Mouse (Mus musculus): ENCODE measurements around the gene Cntn4. TPM values are rescaled to one million over a fixed set of nuclear protein-coding genes. Genes with fewer than 3 reads are reported as not detected.

Cntn4 gene
- polyA plus RNA-seq, 1 experiment: not detected

DNA sequence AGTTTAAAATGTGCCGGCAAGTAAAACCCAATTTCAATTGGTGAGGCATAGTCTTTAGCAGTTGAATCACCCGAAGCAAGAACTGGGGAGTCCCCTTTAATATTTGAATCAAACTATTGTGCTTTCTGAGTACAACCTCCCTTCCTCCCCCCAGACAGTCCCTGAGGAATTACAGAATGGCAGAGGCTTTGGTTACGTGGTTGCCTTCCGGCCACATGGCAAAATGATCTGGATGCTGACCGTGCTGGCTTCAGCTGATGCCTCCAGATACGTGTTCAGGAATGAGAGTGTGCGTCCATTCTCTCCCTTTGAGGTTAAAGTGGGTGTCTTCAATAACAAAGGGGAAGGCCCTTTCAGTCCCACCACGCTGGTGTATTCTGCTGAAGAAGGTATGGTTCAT, 998.1 kb downstream of the Cntn4 start:
- no peak overlapping the region for H3K27ac ChIP-seq (replicated peaks; ENCODE audit: low read depth, low read length)
- H3K4me3 ChIP-seq (ENCODE audit: insufficient read depth, low read depth, low read length): no peak overlapping the region
- no peaks in the 10 kb centered on the region for H3K4me1 ChIP-seq (ENCODE audit: control insufficient read depth, insufficient read depth, insufficient read length, low read length)

DNA sequence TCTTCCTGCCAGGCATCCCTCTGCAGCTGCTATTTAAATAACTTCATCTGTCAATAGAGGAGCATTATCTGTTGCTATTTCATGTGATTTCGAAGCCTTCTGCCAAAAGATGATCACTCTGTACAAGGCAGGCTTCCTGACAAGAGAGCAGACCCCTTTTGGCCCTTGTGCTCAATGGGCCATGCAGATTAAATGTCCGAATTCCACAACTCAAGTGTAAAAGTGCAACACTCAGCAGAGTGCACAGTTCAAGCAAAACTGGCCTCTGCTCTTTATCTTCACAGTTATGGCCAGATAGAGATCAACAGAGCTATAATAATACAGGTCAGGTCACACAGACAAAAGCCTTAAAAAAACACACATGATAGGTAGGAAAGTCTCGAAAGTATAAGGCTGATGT, 1024.5 kb downstream of the Cntn4 start:
- Histone ChIP-seq H3K4me3 (ENCODE audit: insufficient read depth, low read depth, low read length) (no peak overlapping the region), H3K27ac (replicated peaks; ENCODE audit: low read depth, low read length) (no peak overlapping the region), H3K4me1 (ENCODE audit: control insufficient read depth, insufficient read depth, insufficient read length, low read length) (no peaks in the 10 kb centered on the region)

DNA sequence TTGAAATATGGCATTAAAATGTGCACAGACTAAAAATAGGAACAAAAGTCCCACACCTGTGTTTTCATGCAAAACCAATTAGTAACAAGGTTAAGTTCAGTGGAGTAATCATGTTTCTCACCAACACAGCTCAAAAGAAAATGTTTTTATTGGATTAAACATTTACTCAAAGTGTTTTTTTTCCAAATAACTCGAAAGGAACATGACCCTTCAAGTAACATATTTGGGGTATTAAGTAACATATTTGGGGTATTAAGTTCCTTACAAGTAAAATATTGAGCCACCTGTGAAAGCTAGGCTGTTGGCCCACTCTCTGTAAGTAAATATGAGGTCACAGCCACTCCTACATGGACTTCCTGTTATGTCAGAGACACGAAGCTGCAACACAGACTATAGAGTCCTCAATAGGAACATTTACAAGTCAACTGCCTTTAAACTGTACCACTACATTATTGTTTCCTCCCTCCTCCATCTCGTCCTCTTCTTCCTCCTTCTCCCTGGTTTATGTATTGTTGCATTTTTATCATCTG, 1028.1 kb downstream of the Cntn4 start:
- no peak overlapping the region for H3K4me3 ChIP-seq (ENCODE audit: insufficient read depth, low read depth, low read length)
- no peaks in the 10 kb centered on the region for H3K4me1 ChIP-seq (ENCODE audit: control insufficient read depth, insufficient read depth, insufficient read length, low read length)
- no peak overlapping the region for H3K27ac ChIP-seq (replicated peaks; ENCODE audit: low read depth, low read length)

DNA sequence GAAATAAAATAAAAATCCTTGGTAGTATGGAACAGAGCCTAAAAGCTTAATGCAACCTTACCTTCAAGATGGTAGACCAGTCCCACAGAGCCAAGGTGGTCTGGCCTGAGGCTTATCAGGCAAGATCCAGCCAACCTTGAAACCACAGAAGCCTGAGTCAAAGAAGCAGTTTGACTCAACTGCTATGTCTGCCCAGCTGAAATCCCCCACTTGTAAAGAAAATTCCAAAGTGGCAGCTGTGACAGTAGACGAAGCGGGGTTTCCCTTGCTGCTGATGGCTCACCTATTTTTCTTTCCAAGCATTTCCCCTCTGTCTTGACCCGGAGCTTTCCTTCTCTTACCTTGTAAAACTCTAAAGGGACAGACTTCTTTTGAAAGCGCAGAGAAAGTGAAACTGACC, 1048.2 kb downstream of the Cntn4 start:
- no peak overlapping the region for H3K27ac ChIP-seq (replicated peaks; ENCODE audit: low read depth, low read length)
- H3K4me1 ChIP-seq (ENCODE audit: control insufficient read depth, insufficient read depth, insufficient read length, low read length): no peaks in the 10 kb centered on the region
- H3K4me3 ChIP-seq (ENCODE audit: insufficient read depth, low read depth, low read length): no peak overlapping the region

DNA sequence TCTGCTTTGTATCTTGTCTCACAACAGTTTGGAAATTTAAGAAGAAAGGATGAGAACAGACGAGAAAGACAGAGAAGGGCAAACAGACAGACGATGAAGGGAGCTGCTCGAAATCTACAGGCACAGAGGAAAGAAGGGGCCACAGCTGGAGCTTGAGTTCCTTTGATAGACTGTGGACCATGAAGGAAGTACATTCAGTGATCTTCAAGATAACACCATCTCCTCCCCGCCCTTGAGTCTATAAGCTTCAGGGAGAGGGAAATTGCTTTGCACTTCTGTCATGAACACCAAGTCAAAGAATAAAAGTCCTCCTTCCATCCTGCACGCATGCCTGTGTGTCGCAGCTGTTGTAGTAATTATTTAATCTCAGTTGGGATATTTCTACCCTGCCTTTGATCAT, 1048.6 kb downstream of the Cntn4 start:
- no peak overlapping the region for H3K27ac ChIP-seq (replicated peaks; ENCODE audit: low read depth, low read length)
- no peaks in the 10 kb centered on the region for H3K4me1 ChIP-seq (ENCODE audit: control insufficient read depth, insufficient read depth, insufficient read length, low read length)
- no peak overlapping the region for H3K4me3 ChIP-seq (ENCODE audit: insufficient read depth, low read depth, low read length)

DNA sequence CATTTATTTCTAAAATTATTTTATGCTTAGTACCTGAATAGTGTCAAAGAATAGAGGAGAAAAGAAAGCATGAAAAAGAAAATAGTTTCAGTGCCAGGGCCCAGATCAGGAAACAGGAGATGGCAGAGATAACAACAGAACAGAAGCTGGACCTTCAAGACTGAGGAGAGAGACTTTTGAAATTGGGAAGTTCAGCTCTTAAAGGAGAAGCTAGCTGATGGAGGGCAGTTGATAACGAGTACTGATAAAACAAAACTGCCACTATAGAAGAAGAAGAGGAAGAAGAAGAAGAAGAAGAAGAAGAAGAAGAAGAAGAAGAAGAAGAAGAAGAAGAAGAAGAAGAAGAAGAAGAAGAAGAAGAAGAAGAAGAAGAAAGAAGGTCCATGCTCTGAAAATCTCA, 1050.2 kb downstream of the Cntn4 start:
- no peak overlapping the region for H3K27ac ChIP-seq (replicated peaks; ENCODE audit: low read depth, low read length)
- H3K4me1 ChIP-seq (ENCODE audit: control insufficient read depth, insufficient read depth, insufficient read length, low read length): no peaks in the 10 kb centered on the region
- no peak overlapping the region for H3K4me3 ChIP-seq (ENCODE audit: insufficient read depth, low read depth, low read length)

DNA sequence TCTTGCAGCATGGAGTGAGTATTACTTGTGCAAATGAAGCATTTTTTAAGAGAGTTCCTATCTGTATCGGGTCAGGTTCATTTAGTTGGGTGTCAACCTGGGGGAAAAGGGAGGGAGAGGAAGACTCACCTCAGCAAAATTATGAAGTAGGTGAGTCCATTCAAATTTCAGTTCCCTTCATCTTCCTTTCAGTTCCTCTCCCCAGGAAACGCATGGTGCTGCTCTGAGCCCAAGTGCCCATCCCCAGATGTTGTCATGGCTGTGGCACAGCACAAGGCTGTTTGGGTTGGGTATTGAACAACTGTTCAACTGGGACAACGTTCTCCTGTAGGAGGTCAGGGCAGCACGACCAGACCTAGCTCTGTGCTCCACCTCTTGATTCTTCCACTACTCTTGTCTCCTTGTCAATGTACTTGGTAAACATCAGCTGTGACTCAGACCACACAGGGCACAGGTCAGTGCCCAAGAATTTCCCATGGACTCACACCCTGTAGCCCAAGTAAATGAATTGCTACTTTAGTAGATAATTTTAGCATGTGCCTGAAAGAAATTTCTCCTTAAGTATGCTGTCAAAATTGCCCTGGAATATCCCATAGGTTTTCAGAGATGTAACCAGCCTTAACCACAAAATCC, 1052.3 kb downstream of the Cntn4 start:
- Histone ChIP-seq H3K27ac (replicated peaks; ENCODE audit: low read depth, low read length) (no peak overlapping the region), H3K4me3 (ENCODE audit: insufficient read depth, low read depth, low read length) (no peak overlapping the region), H3K4me1 (ENCODE audit: control insufficient read depth, insufficient read depth, insufficient read length, low read length) (no peaks in the 10 kb centered on the region)

DNA sequence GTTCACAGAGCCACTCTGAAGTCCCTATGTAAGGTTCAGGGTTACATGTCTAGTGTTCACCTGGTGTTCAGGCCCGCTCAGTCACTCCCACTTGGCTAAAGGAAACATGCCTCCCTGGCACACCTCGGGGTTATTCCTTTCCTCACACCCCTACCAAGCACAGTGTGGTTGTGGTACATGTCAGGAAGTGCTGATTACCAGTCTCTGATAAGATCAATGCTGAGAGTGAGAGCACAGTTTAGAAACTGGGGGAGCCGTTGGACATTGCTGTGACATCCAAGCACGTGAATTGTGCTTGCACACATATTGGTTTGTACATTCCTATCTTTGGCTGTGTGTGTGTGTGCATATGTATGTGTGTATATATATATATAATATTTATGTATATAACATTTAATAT, 1055.1 kb downstream of the Cntn4 start:
- Histone ChIP-seq H3K4me1 (ENCODE audit: control insufficient read depth, insufficient read depth, insufficient read length, low read length) (no peaks in the 10 kb centered on the region), H3K4me3 (ENCODE audit: insufficient read depth, low read depth, low read length) (no peak overlapping the region), H3K27ac (replicated peaks; ENCODE audit: low read depth, low read length) (no peak overlapping the region)

DNA sequence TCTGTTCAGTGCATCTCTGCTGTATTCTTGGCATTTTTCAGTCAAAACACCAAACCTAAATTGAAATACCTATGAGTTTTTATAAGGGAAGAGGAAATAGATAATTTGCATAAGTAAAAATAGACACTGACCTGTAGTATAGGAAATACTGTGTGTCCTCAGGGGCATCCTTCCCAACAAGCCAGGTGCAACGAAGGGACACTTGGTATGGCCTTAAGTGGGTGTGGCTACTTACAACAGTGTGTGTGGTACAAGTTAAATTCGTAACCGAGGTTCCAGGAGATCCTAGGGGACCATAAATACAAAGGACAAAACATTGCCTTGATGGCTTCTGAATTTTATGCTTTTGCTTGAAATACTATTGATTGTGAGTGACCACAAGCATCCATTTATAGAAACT, 1060.8 kb downstream of the Cntn4 start:
- H3K4me1 ChIP-seq (ENCODE audit: control insufficient read depth, insufficient read depth, insufficient read length, low read length): no peaks in the 10 kb centered on the region
- H3K27ac ChIP-seq (replicated peaks; ENCODE audit: low read depth, low read length): no peak overlapping the region
- H3K4me3 ChIP-seq (ENCODE audit: insufficient read depth, low read depth, low read length): no peak overlapping the region

DNA sequence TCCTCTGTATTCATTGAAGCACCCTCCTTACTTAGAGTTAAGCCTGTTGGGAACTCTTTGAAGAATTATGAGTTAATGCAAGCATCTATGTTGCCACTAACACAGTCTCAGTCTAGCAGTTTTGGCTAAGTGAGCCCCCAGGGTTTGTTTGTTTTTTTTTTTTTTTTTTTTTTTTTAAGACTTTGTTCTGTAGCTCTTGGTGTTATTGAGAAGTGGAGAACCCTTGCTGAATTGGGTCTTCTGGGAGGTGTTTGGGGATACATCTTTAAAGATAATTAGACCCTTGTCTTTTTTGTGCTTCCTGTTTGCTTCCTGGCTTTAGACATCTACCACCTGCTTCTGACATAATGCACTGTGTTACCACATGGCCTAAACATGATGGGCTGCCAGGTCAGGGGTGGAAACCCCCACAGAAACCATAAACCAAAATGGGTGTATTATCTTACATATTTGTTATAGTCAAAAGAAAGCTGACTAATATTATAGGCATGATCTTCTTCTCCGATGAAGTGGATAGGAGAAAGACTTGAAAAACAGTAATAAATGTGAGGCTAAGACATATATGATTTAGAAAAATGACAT, 1062.9 kb downstream of the Cntn4 start:
- Histone ChIP-seq H3K4me3 (ENCODE audit: insufficient read depth, low read depth, low read length) (no peak overlapping the region), H3K4me1 (ENCODE audit: control insufficient read depth, insufficient read depth, insufficient read length, low read length) (no peaks in the 10 kb centered on the region), H3K27ac (replicated peaks; ENCODE audit: low read depth, low read length) (no peak overlapping the region)

DNA sequence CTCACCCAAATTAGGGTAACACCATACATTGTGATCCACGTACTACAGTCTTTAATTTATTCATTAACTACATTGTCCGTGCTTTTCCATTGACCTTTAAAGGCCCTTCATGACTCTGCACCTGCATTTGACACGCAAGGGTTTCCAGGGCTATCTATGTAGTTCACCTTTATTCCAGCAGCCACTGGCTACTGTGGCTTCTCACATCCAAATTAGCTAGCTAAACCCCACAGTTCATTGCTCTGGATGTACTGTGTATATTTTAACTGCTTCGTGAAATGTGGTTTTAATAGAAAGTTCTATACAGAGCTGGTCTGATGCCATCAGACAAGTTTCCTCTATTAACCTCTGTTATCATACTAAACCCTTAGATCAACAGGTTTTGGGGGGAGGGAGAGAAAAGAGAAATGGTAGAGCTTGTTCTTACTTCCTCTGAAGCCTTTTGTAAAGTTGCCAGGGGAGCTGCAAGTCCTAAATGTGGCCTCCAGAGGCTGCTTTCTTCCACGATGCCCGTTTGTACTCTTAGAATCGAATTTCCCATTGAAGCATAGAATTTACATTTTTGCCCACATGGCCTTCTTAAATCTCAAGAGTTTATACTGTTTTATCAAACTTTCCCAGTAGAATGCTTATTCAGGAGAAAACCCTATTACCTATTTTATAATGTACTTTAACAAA, 1066.2 kb downstream of the Cntn4 start:
- Histone ChIP-seq H3K4me3 (ENCODE audit: insufficient read depth, low read depth, low read length) (no peak overlapping the region), H3K27ac (replicated peaks; ENCODE audit: low read depth, low read length) (no peak overlapping the region), H3K4me1 (ENCODE audit: control insufficient read depth, insufficient read depth, insufficient read length, low read length) (no peaks in the 10 kb centered on the region)

DNA sequence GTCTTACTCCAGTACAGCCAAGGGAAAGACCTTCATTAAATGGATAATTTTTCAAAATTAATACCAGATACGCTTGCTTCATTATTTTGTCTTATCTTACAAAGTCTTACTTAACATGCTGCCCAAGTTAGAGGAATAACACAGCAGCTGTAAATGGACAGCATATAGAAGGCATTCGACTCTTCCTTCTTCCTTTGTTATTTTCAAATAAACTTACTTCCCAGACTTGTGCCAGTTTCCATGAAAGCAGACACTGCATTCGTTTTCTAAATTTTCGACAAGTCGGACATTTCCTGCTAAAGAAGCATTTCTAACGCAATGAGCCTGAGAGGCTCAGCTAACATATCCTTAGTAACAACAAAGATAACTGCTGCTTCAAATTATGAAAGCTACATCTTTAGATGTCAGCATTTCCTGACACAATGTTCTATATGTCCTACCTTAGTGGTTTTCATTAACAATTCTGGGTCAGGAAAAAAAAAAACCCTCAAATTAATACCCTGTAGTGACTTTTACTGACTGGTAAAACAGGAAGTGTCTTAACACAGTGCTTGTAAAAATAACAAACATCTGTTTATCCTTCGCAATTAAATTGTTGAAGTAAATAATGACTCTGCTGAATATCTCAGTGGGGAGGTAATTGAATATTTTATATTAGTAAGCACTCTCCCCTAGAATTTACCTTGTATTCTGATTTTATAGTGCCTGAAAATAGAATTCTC, 1068.4 kb downstream of the Cntn4 start:
- Histone ChIP-seq H3K4me3 (ENCODE audit: insufficient read depth, low read depth, low read length) (no peak overlapping the region), H3K4me1 (ENCODE audit: control insufficient read depth, insufficient read depth, insufficient read length, low read length) (no peaks in the 10 kb centered on the region), H3K27ac (replicated peaks; ENCODE audit: low read depth, low read length) (no peak overlapping the region)

DNA sequence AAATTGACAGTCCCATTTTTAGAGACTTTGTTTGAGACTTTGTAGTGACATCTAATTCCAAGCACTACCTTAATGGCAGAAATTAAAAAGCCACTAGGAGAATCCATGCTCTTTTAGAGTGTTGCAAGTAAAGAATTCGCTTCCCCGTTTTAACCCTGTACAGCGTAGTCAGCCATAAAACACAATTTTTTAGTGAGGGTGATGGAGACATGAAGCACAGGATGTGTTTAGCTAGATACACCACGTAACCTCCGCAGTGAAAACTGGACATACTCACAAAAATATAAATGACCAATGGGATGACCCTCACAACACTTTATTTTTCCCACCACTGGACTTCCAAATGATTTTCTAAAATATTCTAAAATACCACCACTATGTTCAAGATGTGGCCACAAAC, 1069.8 kb downstream of the Cntn4 start:
- no peak overlapping the region for H3K27ac ChIP-seq (replicated peaks; ENCODE audit: low read depth, low read length)
- H3K4me3 ChIP-seq (ENCODE audit: insufficient read depth, low read depth, low read length): no peak overlapping the region
- H3K4me1 ChIP-seq (ENCODE audit: control insufficient read depth, insufficient read depth, insufficient read length, low read length): no peaks in the 10 kb centered on the region

DNA sequence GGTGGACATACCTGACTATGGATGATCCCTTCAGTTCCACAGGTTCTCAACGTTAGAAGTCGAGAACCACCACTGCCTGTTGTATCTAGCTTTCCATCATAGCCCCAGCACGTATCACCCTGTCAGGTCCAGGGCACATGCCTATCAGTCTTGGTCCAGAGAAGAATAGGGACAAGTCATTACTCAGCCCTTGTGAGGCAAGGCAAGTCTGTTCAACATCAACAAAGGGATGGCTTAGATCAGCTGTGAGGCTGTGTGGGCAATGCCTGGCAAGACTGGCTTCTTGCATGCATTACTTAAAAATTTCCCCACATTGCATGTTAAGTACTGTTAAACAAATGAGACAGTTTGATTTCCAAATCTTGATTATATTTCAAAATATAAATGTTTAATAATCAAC, 1070.3 kb downstream of the Cntn4 start:
- Histone ChIP-seq H3K4me3 (ENCODE audit: insufficient read depth, low read depth, low read length) (no peak overlapping the region), H3K27ac (replicated peaks; ENCODE audit: low read depth, low read length) (no peak overlapping the region), H3K4me1 (ENCODE audit: control insufficient read depth, insufficient read depth, insufficient read length, low read length) (no peaks in the 10 kb centered on the region)

Data from brown adipose tissue, adult 24 weeks (tissue).